Mouse (Mus musculus): ENCODE data around the gene Eed.

DNA sequence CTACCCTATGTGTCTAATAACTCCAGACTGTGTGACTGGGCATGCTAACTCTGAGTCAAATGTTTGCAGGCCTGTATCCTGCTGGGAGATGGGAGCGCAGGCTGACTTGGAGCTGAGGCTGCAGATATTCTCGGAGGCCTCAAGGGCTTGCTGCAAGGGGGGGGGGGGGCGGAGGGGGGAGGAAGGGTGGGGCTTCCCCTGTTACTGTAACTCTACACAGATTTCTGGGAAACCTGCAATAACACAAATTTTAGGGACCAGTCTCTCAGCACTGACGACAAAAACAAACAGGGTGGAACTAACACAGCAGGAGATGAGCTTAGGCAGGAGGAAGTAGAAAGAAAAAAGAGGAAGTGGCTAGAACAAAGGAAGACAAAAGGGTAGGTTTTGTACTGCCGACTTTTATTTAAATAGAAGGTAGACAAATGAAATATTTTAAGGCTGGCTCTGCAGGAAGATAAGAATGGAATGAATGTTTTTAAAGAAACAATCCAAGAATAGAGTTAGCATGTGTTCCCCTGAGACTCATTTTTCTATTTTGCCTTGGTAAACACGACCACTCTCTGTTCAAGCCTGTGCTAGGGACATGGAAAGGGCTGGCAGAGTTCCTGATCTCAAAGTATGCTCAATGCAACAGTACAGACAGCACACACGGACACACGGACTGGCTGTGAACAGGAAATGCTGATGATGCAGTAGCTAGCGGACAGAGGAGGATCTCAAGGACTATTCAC, 42.4 kb upstream of the Eed start:
- TF ChIP-seq ZNF384 (IDR thresholded peaks at IDR 0.05; ENCODE audit: low read depth, low read length) = no peak
- no peak for TF ChIP-seq CHD2 (IDR thresholded peaks at IDR 0.05; ENCODE audit: low read depth, low read length)
- TF ChIP-seq MAFK (IDR thresholded peaks at IDR 0.05; ENCODE audit: insufficient read depth, low read depth, low read length) = 0 out of 2 replicates have a peak, but pooled peaks have one; percentile 52
- no peak for TF ChIP-seq ZC3H11A (IDR thresholded peaks at IDR 0.05; ENCODE audit: borderline replicate concordance, low read depth, low read length)
